Mouse (Mus musculus): ENCODE results near the gene Eif2b2. TPM values are rescaled to one million over a fixed set of nuclear protein-coding genes. Genes with fewer than 3 reads are reported as not detected.

Eif2b2 gene
- total and polyA plus RNA-seq, 3 experiments = 64.2 to 95.9 (median 94.8) TPM

- DNase-seq = no peak
These were observed 32.8 kb downstream of the Eif2b2 start for GRCm38 (mm10) chr12:85252083-85252482.

GRCm38 (mm10) chr12:85256074-85256751, 36.9 kb downstream of the Eif2b2 start:
- no peak for DNase-seq

GRCm38 (mm10) chr12:85257008-85257639, 37.8 kb downstream of the Eif2b2 start:
- no peak for DNase-seq

GRCm38 (mm10) chr12:85262489-85262888, 43.2 kb downstream of the Eif2b2 start:
- DNase-seq = no peak

GRCm38 (mm10) chr12:85263190-85263589, 43.9 kb downstream of the Eif2b2 start:
- DNase-seq = no peak

GRCm38 (mm10) chr12:85264531-85264930, 45.2 kb downstream of the Eif2b2 start:
- no peak for DNase-seq

GRCm38 (mm10) chr12:85264940-85265339, 45.7 kb downstream of the Eif2b2 start:
- no peak for DNase-seq

GRCm38 (mm10) chr12:85266248-85266647, 47.0 kb downstream of the Eif2b2 start:
- DNase-seq = no peak

- DNase-seq = no peak
These were observed 50.5 kb downstream of the Eif2b2 start for GRCm38 (mm10) chr12:85269821-85270220.

- peak; percentile 88 for DNase-seq
These were observed 51.0 kb downstream of the Eif2b2 start, which contains the start of gene Mlh3 for GRCm38 (mm10) chr12:85270319-85270718. Gene Mlh3 (minus strand): TSS chr12:85270599.

- no peak for DNase-seq
These were observed 52.0 kb downstream of the Eif2b2 start for GRCm38 (mm10) chr12:85271132-85271842.

- no peak for DNase-seq
These were observed 52.5 kb downstream of the Eif2b2 start for GRCm38 (mm10) chr12:85271843-85272206.

- DNase-seq = no peak
These were observed 54.2 kb downstream of the Eif2b2 start for GRCm38 (mm10) chr12:85273508-85273907.

Small RNA genes lying within 50 kb of the gene (microRNA-seq; reads per million reads assigned to microRNA genes)
- gene Mir6938 = 0 reads per million in 2 experiments

Other genes starting within 250 kb of the Eif2b2 start
- gene Fcf1, start 248.6 kb upstream of the Eif2b2 start, total RNA-seq (2021) = 100 to 1,000 TPM in 1 of 2 experiments, 10 to 100 TPM in 1; 89.4 to 117 TPM
- gene Fcf1, start 248.6 kb upstream of the Eif2b2 start, polyA plus RNA-seq (2012; rRNA removed) = 10.6 and 10.9 TPM in 2 replicates
- 10 to 100 TPM; 29.6 to 33.5 TPM for gene Arel1, start 248.6 kb upstream of the Eif2b2 start, total RNA-seq (2021)
- 19.1 and 20.2 TPM in 2 replicates for gene Arel1, start 248.6 kb upstream of the Eif2b2 start, polyA plus RNA-seq (2012; rRNA removed)
- 10 to 100 TPM; 37.6 to 49.2 TPM for gene Ylpm1, start 223.2 kb upstream of the Eif2b2 start, total RNA-seq (2021)
- 12.7 and 23.7 TPM in 2 replicates for gene Ylpm1, start 223.2 kb upstream of the Eif2b2 start, polyA plus RNA-seq (2012; rRNA removed)
- gene Prox2, start 108.7 kb upstream of the Eif2b2 start, total RNA-seq (2021) = 1 to 10 TPM; 3.2 to 5.3 TPM
- gene Prox2, start 108.7 kb upstream of the Eif2b2 start, polyA plus RNA-seq (2012; rRNA removed) = 2.6 and 2.8 TPM in 2 replicates
- gene Dlst, start 108.6 kb upstream of the Eif2b2 start, total RNA-seq (2021) = 100 to 1,000 TPM; 347 to 398 TPM
- 107 and 114 TPM in 2 replicates for gene Dlst, start 108.6 kb upstream of the Eif2b2 start, polyA plus RNA-seq (2012; rRNA removed)
- gene Rps6kl1, start 68.2 kb upstream of the Eif2b2 start, total RNA-seq (2021) = 1 to 10 TPM in 1 of 2 experiments, under 1 TPM in 1; 0.37 to 1.5 TPM
- 1.5 and 1.8 TPM in 2 replicates for gene Rps6kl1, start 68.2 kb upstream of the Eif2b2 start, polyA plus RNA-seq (2012; rRNA removed)
- gene Pgf, start 41.7 kb upstream of the Eif2b2 start, total RNA-seq (2021) = 1 to 10 TPM in 1 of 2 experiments, under 1 TPM in 1; 0.37 to 2.8 TPM
- 0.63 and 1.6 TPM in 2 replicates for gene Pgf, start 41.7 kb upstream of the Eif2b2 start, polyA plus RNA-seq (2012; rRNA removed)
- 10 to 100 TPM in 1 of 2 experiments, 1 to 10 TPM in 1; 7.8 to 15.9 TPM for gene Mlh3, start 51.1 kb downstream of the Eif2b2 start, total RNA-seq (2021)
- 2.0 and 2.2 TPM in 2 replicates for gene Mlh3, start 51.1 kb downstream of the Eif2b2 start, polyA plus RNA-seq (2012; rRNA removed)
- 10 to 100 TPM; 32.2 to 33.3 TPM for gene Acyp1, start 69.0 kb downstream of the Eif2b2 start, total RNA-seq (2021)
- gene Acyp1, start 69.0 kb downstream of the Eif2b2 start, polyA plus RNA-seq (2012; rRNA removed) = 3.9 and 6.0 TPM in 2 replicates
- gene Zc2hc1c, start 69.1 kb downstream of the Eif2b2 start, total RNA-seq (2021) = 1 to 10 TPM; 1.2 to 2.5 TPM
- 0.29 and 0.57 TPM in 2 replicates for gene Zc2hc1c, start 69.1 kb downstream of the Eif2b2 start, polyA plus RNA-seq (2012; rRNA removed)
- gene Nek9, start 119.9 kb downstream of the Eif2b2 start, total RNA-seq (2021) = 10 to 100 TPM; 71.0 to 95.8 TPM
- gene Nek9, start 119.9 kb downstream of the Eif2b2 start, polyA plus RNA-seq (2012; rRNA removed) = 25.3 and 26.6 TPM in 2 replicates
- 100 to 1,000 TPM; 299 to 348 TPM for gene Tmed10, start 155.4 kb downstream of the Eif2b2 start, total RNA-seq (2021)
- gene Tmed10, start 155.4 kb downstream of the Eif2b2 start, polyA plus RNA-seq (2012; rRNA removed) = 433 and 460 TPM in 2 replicates

Data from adrenal gland, adult 2 months (tissue).